Comparison of ENCODE assay signal across 7 mouse cellular contexts in genomic region chr16:89773657-89774552, GRCm38 (mm10).
DNase-seq lines count a peak whose midpoint lies in the region; ATAC-seq lines count a peak whose summit lies in the region.

No protein-coding gene starts in this region.

- no peaks in the 10 kb centered on the region for H3K27me3 ChIP-seq in limb, embryonic 10.5 days (ENCODE audit: low read depth, poor library complexity, severe bottlenecking)
- H3K27me3 ChIP-seq in midbrain, embryonic 13.5 days = peaks cover 3% of the 10 kb centered on the region

- peaks cover 5% of the 10 kb centered on the region for H3K9me3 ChIP-seq in limb, embryonic 10.5 days (replicated peaks)
- H3K9me3 ChIP-seq in midbrain, embryonic 13.5 days = peaks cover 19% of the 10 kb centered on the region

- peak; percentile 90 for DNase-seq in adrenal gland, adult 2 months
- DNase-seq in embryo, embryonic 11 days = peak; percentile 89
- DNase-seq in kidney, adult 11 months = peak; percentile 57
- DNase-seq in limb, embryonic 10.5 days (ENCODE audit: low spot score) = peak; percentile 90
- DNase-seq in spleen, adult 12 weeks (ENCODE audit: low spot score) = peak; percentile 33

- peak; percentile 92 for ATAC-seq in granulocyte monocyte progenitor cell, adult 5-6 weeks (replicated peaks; ENCODE audit: poor library complexity, severe bottlenecking)
- ATAC-seq in midbrain, embryonic 13.5 days = peak; percentile 88

- H3K4me1 ChIP-seq in limb, embryonic 10.5 days = 0 out of 2 replicates have a peak, but pooled peaks cover 6% of the 10 kb centered on the region
- H3K4me1 ChIP-seq in midbrain, embryonic 13.5 days (replicated peaks) = peaks cover 4% of the 10 kb centered on the region; the same call in 1 of the 2 replicates

- H3K27ac ChIP-seq in limb, embryonic 10.5 days = peak overlapping the region; percentile 68; the same call in 1 of the 2 replicates
- no peak overlapping the region for H3K27ac ChIP-seq in midbrain, embryonic 13.5 days

- H3K4me2 ChIP-seq in midbrain, embryonic 13.5 days (replicated peaks) = peak overlapping the region; percentile 64

- peak overlapping the region; percentile 52 for H3K4me3 ChIP-seq in limb, embryonic 10.5 days
- peak overlapping the region; percentile 36 for H3K4me3 ChIP-seq in midbrain, embryonic 13.5 days (replicated peaks)

- 14% methylated on average over 30 of the region's 30 CpGs for WGBS in limb, embryonic 10.5 days
- 11% methylated on average over 30 of the region's 30 CpGs for WGBS in midbrain, embryonic 13.5 days

- no peaks in the 10 kb centered on the region for H3K36me3 ChIP-seq in limb, embryonic 10.5 days
- 0 out of 2 replicates have a peak, but pooled peaks cover 2% of the 10 kb centered on the region for H3K36me3 ChIP-seq in midbrain, embryonic 13.5 days

- peak overlapping the region; percentile 53; the same call in 1 of the 2 replicates for H3K9ac ChIP-seq in midbrain, embryonic 13.5 days (replicated peaks)

Comparison
In these comparisons a context has a peak if more than half of its experiments do, and no peak if none do; other contexts are left out.
1. DNase-seq: peak in every context shown above with its lines; median percentile 90 in adrenal gland, adult 2 months; 90 in limb, embryonic 10.5 days; 89 in embryo, embryonic 11 days; 57 in kidney, adult 11 months; 33 in spleen, adult 12 weeks.